Mouse (Mus musculus) embryonic fibroblast, embryonic 13.5 days (primary cell): Measurements from ENCODE around the gene Tepp.

Experiments used
- CTCF ChIP-seq: IDR thresholded peaks from 2 replicates; pipeline ENCODE4 v1.5.1; 2011; ENCODE audit warnings: mild to moderate bottlenecking, control low read depth, low read length, moderate library complexity, borderline replicate concordance; ENCODE audit not compliant: insufficient read depth
- POLR2A ChIP-seq: IDR thresholded peaks from 2 replicates; pipeline ENCODE4 v1.6.1; 2011; ENCODE audit warnings: low read depth, mild to moderate bottlenecking, control low read depth, low read length, moderate library complexity

DNA sequence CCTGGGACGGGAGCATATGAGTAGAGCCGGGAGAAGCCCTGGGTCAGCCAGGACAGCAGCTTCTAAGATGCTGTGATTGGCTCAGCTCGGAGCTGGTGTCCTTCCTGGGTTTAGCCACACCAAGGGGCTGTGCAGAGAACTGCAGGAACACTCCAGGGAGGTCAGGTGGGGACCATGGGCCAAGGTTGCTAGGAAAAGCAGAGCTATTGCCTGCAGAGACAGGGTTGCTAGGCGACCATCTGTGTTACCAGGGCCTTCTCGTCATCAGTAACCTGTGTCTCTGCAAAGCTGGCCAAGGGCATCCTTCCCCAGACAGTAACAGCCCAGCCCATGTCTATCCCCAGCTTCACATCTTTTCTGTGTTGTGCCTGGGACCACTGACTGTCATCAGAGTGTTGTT lies 28.9 kb upstream of the Tepp start:
- no peak for TF ChIP-seq CTCF
- TF ChIP-seq POLR2A: no peak
